ENCODE assay signal across 17 mouse cellular contexts in the genomic region with DNA sequence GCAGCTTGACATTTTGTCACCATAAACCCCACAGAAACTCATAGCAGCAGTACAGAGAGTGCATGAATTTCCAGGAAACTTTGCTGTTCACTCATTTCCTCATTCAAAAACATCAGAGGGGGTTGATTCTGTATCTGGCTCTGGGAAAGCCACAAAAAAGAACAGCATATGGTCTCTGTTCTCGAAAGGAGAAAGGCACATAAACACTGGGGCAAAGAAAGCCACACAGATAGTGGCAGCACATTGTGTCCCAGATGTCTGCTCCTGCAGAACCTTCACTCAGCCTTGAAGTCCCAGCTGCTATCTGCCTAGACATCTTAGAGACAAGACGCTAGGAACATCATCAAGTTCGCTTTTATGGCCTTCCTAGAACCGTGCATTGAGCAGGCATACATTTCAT.
DNase-seq lines count a peak whose midpoint lies in the region; TF ChIP-seq lines count a peak whose summit lies in the region.
"Had no signal": no experiment of that assay in that cellular context is flagged by ENCODE, and none has a peak within 500 bp of the region (broad histone marks: within the 10 kb centered on the region; RNA-seq: fewer than 3 reads in every experiment).

No protein-coding gene starts in this region.

- H3K9me3 ChIP-seq in heart, embryonic 10.5 days, result no peaks in the 10 kb centered on the region
- H3K9me3 ChIP-seq: hindbrain, embryonic 10.5 days; midbrain, embryonic 13.5 days had no signal

- H3K36me3 ChIP-seq in heart, embryonic 10.5 days, result no peaks in the 10 kb centered on the region
- H3K36me3 ChIP-seq in heart, adult 2 months (ENCODE audit: control insufficient read depth, insufficient read depth, low read length), result no peaks in the 10 kb centered on the region
- H3K36me3 ChIP-seq: hindbrain, embryonic 10.5 days; midbrain, embryonic 13.5 days had no signal

- no peak for TF ChIP-seq EP300 in heart, adult 2 months (IDR thresholded peaks at IDR 0.05; ENCODE audit: insufficient read depth, low read depth, low read length)

- H3K4me1 ChIP-seq in heart, embryonic 10.5 days, result peaks cover 8% of the 10 kb centered on the region; the same call in 1 of the 2 replicates
- no peaks in the 10 kb centered on the region; the same call in 1 of the 2 replicates for H3K4me1 ChIP-seq in heart, adult 2 months (ENCODE audit: control insufficient read depth, insufficient read depth, low read length)
- H3K4me1 ChIP-seq: hindbrain, embryonic 10.5 days; midbrain, embryonic 13.5 days had no signal

- H3K4me3 ChIP-seq in heart, embryonic 10.5 days, result no peak overlapping the region
- no peak overlapping the region for H3K4me3 ChIP-seq in heart, adult 2 months
- H3K4me3 ChIP-seq: hindbrain, embryonic 10.5 days; midbrain, embryonic 13.5 days had no signal

- DNase-seq in heart, embryonic 10.5 days (ENCODE audit: low spot score), result peak; percentile 36
- no peak for DNase-seq in heart, adult 2 months
- DNase-seq in CD4-positive, CD25-positive, alpha-beta regulatory T cell, adult 2 months (ENCODE audit: low read depth, low spot score), result peak; percentile 42
- DNase-seq in layer of hippocampus, adult 18-20 months (ENCODE audit: low spot score in 2 of 2), result peak; percentile 23 to 68
- peak; percentile 38 for DNase-seq in telencephalon, adult 2 months (ENCODE audit: low read depth, low spot score)
- DNase-seq in MN1 (ENCODE audit: low spot score), result no peak
- DNase-seq in cerebellum, postnatal 10 days, result no peak
- DNase-seq: adrenal gland, adult 8-10 months; cerebellum, adult 9-10 months; gastrocnemius, postnatal 10 days; heart, adult 18-20 months; kidney, adult 8-10 months; kidney, postnatal 25 days; lung, adult 18-20 months; lung, postnatal 14 days had no signal

- H3K27ac ChIP-seq in heart, embryonic 10.5 days, result no peak overlapping the region
- no peak overlapping the region for H3K27ac ChIP-seq in heart, adult 2 months
- H3K27ac ChIP-seq: hindbrain, embryonic 10.5 days; midbrain, embryonic 13.5 days had no signal

- 82% methylated on average over 4 of the region's 4 CpGs for WGBS in heart, embryonic 10.5 days
- WGBS in heart, adult 2 months, result 76% methylated on average over 4 of the region's 4 CpGs

- no peak for TF ChIP-seq CTCF in heart, adult 2 months (IDR thresholded peaks at IDR 0.05)

- intact Hi-C loops in heart, adult 2 months (cut with DNase I), result no loop called here

- no peak overlapping the region for H3K9ac ChIP-seq in heart, adult 2 months (ENCODE audit: low read depth, low read length)
- H3K9ac ChIP-seq: midbrain, embryonic 13.5 days had no signal

- TF ChIP-seq POLR2A in heart, adult 2 months (IDR thresholded peaks at IDR 0.05; ENCODE audit: insufficient read depth, low read depth, low read length), result no peak

- H3K27me3 ChIP-seq in heart, embryonic 10.5 days (ENCODE audit: insufficient read depth, poor library complexity, severe bottlenecking), result no peaks in the 10 kb centered on the region
- H3K27me3 ChIP-seq in heart, adult 2 months (ENCODE audit: control insufficient read depth, insufficient read depth, low read length), result no peaks in the 10 kb centered on the region
- H3K27me3 ChIP-seq: midbrain, embryonic 13.5 days had no signal

- no peaks in the 10 kb centered on the region for H3K79me2 ChIP-seq in heart, adult 2 months (replicated peaks; ENCODE audit: control insufficient read depth, insufficient read depth, low read length)

Comparison
In these comparisons a context has a peak if more than half of its experiments do, and no peak if none do; other contexts are left out.
1. DNase-seq: peak in heart, embryonic 10.5 days (single experiment), CD4-positive, CD25-positive, alpha-beta regulatory T cell, adult 2 months (single experiment), layer of hippocampus, adult 18-20 months (2 of 2) and telencephalon, adult 2 months (single experiment); none in heart, adult 2 months (0 of 2), MN1 (single experiment) and cerebellum, postnatal 10 days (0 of 2).